30 mouse cellular contexts compared by ENCODE assay signal in genomic region chr11:101985450-101985849, GRCm38 (mm10). TPM values are rescaled to one million over a fixed set of nuclear protein-coding genes. Genes with fewer than 3 reads are reported as not detected.
DNase-seq lines count a peak whose midpoint lies in the region; ATAC-seq and TF ChIP-seq lines count a peak whose summit lies in the region.
"Not testable (repeated sequence)": the region's sequence is repeated elsewhere in the genome, so short reads cannot be mapped to it uniquely, and the experiment has no call there.
"Had no signal": no experiment of that assay in that cellular context is flagged by ENCODE, and none has a peak within 500 bp of the region (broad histone marks: within the 10 kb centered on the region; RNA-seq: fewer than 3 reads in every experiment).

No protein-coding gene starts in this region.

- TF ChIP-seq CTCF in hindbrain, postnatal 0 days (IDR thresholded peaks at IDR 0.05; ENCODE audit: low read depth); left cerebral cortex, adult 2 months (IDR thresholded peaks at IDR 0.05): not testable (repeated sequence)
- peak; percentile 7; the same call in 1 of the 2 replicates for TF ChIP-seq CTCF in lung, postnatal 0 days (IDR thresholded peaks at IDR 0.05)

- not testable (repeated sequence) for H3K36me3 ChIP-seq in forebrain, embryonic 13.5 days (ENCODE audit: poor library complexity, severe bottlenecking); heart, embryonic 15.5 days; hindbrain, postnatal 0 days (ENCODE audit: insufficient read depth, low read length); lung, postnatal 0 days (ENCODE audit: insufficient read depth, low read length); neural tube, embryonic 15.5 days

- not testable (repeated sequence) for H3K27me3 ChIP-seq in forebrain, embryonic 13.5 days; heart, embryonic 15.5 days; hindbrain, postnatal 0 days (ENCODE audit: insufficient read depth, low read length); lung, postnatal 0 days (replicated peaks; ENCODE audit: insufficient read depth, low read length); neural tube, embryonic 15.5 days (replicated peaks)

- H3K4me1 ChIP-seq in forebrain, embryonic 13.5 days, result peaks cover 27% of the 10 kb centered on the region
- H3K4me1 ChIP-seq in heart, embryonic 15.5 days (replicated peaks), result peaks cover 34% of the 10 kb centered on the region
- H3K4me1 ChIP-seq in hindbrain, postnatal 0 days (ENCODE audit: insufficient read depth, low read length), result peaks cover 17% of the 10 kb centered on the region; the same call in 1 of the 2 replicates
- not testable (repeated sequence) for H3K4me1 ChIP-seq in lung, postnatal 0 days (ENCODE audit: insufficient read depth, low read depth, low read length)
- peaks cover 30% of the 10 kb centered on the region for H3K4me1 ChIP-seq in neural tube, embryonic 15.5 days

- 68% methylated on average over 6 of the region's 6 CpGs for WGBS in forebrain, embryonic 13.5 days
- WGBS in heart, embryonic 15.5 days, result 58% methylated on average over 6 of the region's 6 CpGs
- 67% methylated on average over 6 of the region's 6 CpGs for WGBS in hindbrain, postnatal 0 days
- WGBS in lung, postnatal 0 days, result 33% methylated on average over 6 of the region's 6 CpGs
- 71% methylated on average over 6 of the region's 6 CpGs for WGBS in neural tube, embryonic 15.5 days

- peak; percentile 23 for DNase-seq in A20 (ENCODE audit: low read depth, low spot score)
- DNase-seq in hindbrain, postnatal 0 days (ENCODE audit: low spot score); left cerebral cortex, adult 2 months (ENCODE audit: extremely low spot score in 1 of 2, low spot score in 2 of 2); lung, postnatal 0 days (ENCODE audit: low spot score): not testable (repeated sequence)

- intact Hi-C loops in left cerebral cortex, adult 2 months (cut with DNase I), result loop anchor here (2.0 to 5.0 kb wide), 2 partner anchors 103 to 172 kb away; partner anchors contain the start of genes Mpp2 and Tmem101

- not testable (repeated sequence) for H3K27ac ChIP-seq in forebrain, embryonic 13.5 days; lung, postnatal 0 days (ENCODE audit: low read length); neural tube, embryonic 15.5 days (replicated peaks)
- H3K27ac ChIP-seq in heart, embryonic 15.5 days, result peak overlapping the region; percentile 93
- peak overlapping the region; percentile 92; the same call in 1 of the 2 replicates for H3K27ac ChIP-seq in hindbrain, postnatal 0 days
- H3K27ac ChIP-seq in left cerebral cortex, adult 2 months, result peak overlapping the region; percentile 96

- not testable (repeated sequence) for H3K4me3 ChIP-seq in forebrain, embryonic 13.5 days; hindbrain, postnatal 0 days (ENCODE audit: low read length); left cerebral cortex, adult 2 months; lung, postnatal 0 days (ENCODE audit: low read depth, low read length); neural tube, embryonic 15.5 days (replicated peaks)
- peak overlapping the region; percentile 61; the same call in 1 of the 2 replicates for H3K4me3 ChIP-seq in heart, embryonic 15.5 days

- peak overlapping the region; percentile 99; the same call in 1 of the 2 replicates for H3K4me2 ChIP-seq in forebrain, embryonic 13.5 days
- not testable (repeated sequence) for H3K4me2 ChIP-seq in heart, embryonic 15.5 days; lung, postnatal 0 days (replicated peaks; ENCODE audit: low read depth, low read length)
- H3K4me2 ChIP-seq in hindbrain, postnatal 0 days (ENCODE audit: low read depth, low read length), result peak overlapping the region; percentile 99; the same call in 1 of the 2 replicates
- H3K4me2 ChIP-seq in neural tube, embryonic 15.5 days, result peak overlapping the region; percentile 99

- H3K9me3 ChIP-seq in forebrain, embryonic 13.5 days (replicated peaks); heart, embryonic 15.5 days (replicated peaks); hindbrain, postnatal 0 days (ENCODE audit: low read length); lung, postnatal 0 days (ENCODE audit: low read length); neural tube, embryonic 15.5 days (replicated peaks): not testable (repeated sequence)

- not testable (repeated sequence) for ATAC-seq in forebrain, embryonic 13.5 days; heart, embryonic 15.5 days (replicated peaks; ENCODE audit: insufficient number of reproducible peaks, insufficient read depth, low FRiP score, low read depth); hindbrain, postnatal 0 days; lung, postnatal 0 days; neural tube, embryonic 15.5 days (ENCODE audit: low FRiP score)

- not testable (repeated sequence) for TF ChIP-seq EP300 in lung, postnatal 0 days (IDR thresholded peaks at IDR 0.05)

- not testable (repeated sequence) for H3K9ac ChIP-seq in forebrain, embryonic 13.5 days; heart, embryonic 15.5 days; hindbrain, postnatal 0 days (replicated peaks; ENCODE audit: low read length); lung, postnatal 0 days (replicated peaks; ENCODE audit: low read depth); neural tube, embryonic 15.5 days (replicated peaks)

RNA-seq across cellular contexts. Expression of gene Dusp3, which starts 1.4 kb away (rescaled TPM):
- polyA plus RNA-seq in forebrain, embryonic 13.5 days (2015; fragmentation: Nextera tagmentation; extraction: Ambion mirVana), result 8.5 and 8.7 TPM in 2 replicates
- 50.4 and 56.7 TPM in 2 replicates for polyA plus RNA-seq in heart, embryonic 15.5 days (2015; fragmentation: Nextera tagmentation; extraction: Ambion mirVana)
- 52.0 and 80.7 TPM in 2 replicates for total RNA-seq in hindbrain, postnatal 0 days (2014; rRNA removed)
- polyA plus RNA-seq in hindbrain, postnatal 0 days (2015; fragmentation: Nextera tagmentation; extraction: Ambion mirVana), result 44.7 and 45.2 TPM in 2 replicates
- total RNA-seq in left cerebral cortex, adult 2 months (2021), result 100 to 1,000 TPM; 206 to 220 TPM
- 78.2 and 80.0 TPM in 2 replicates for polyA plus RNA-seq in lung, postnatal 0 days (2015; fragmentation: Nextera tagmentation; extraction: Ambion mirVana)
- polyA plus RNA-seq in neural tube, embryonic 15.5 days (2015; fragmentation: Nextera tagmentation; extraction: Ambion mirVana), result 26.4 and 28.9 TPM in 2 replicates

RNA-seq across cellular contexts. Expression of gene Cfap97d1, which starts 1.4 kb away (rescaled TPM):
- not detected in 2 replicates for polyA plus RNA-seq in forebrain, embryonic 13.5 days (2015; fragmentation: Nextera tagmentation; extraction: Ambion mirVana)
- not detected in 2 replicates for polyA plus RNA-seq in heart, embryonic 15.5 days (2015; fragmentation: Nextera tagmentation; extraction: Ambion mirVana)
- not detected in 2 replicates for total RNA-seq in hindbrain, postnatal 0 days (2014; rRNA removed)
- polyA plus RNA-seq in hindbrain, postnatal 0 days (2015; fragmentation: Nextera tagmentation; extraction: Ambion mirVana), result not detected in 2 replicates
- not detected for total RNA-seq in left cerebral cortex, adult 2 months (2021)
- polyA plus RNA-seq in lung, postnatal 0 days (2015; fragmentation: Nextera tagmentation; extraction: Ambion mirVana), result 0.20 TPM in 1 of 2 replicates, not detected in the other
- not detected in 2 replicates for polyA plus RNA-seq in neural tube, embryonic 15.5 days (2015; fragmentation: Nextera tagmentation; extraction: Ambion mirVana)
- total RNA-seq: adrenal gland, adult 18-20 months; adrenal gland, postnatal 25 days; common myeloid progenitor, adult 5-6 weeks; gastrocnemius, postnatal 14 days; granulocyte monocyte progenitor cell, adult 5-6 weeks; heart, postnatal 25 days; layer of hippocampus, adult 8-10 months; layer of hippocampus, postnatal 25 days; left cerebral cortex, postnatal 4 days; megakaryocyte, adult 5-6 weeks; neutrophil, adult 5-6 weeks had no signal
- polyA plus RNA-seq: CD4-positive, CD25-positive, alpha-beta regulatory T cell, adult 4 months; embryonic facial prominence, embryonic 15.5 days; forebrain, embryonic 12.5 days; heart, embryonic 10.5 days; hindbrain, embryonic 11.5 days; intestine, postnatal 0 days; kidney, embryonic 14.5 days; liver, embryonic 15.5 days; lung, embryonic 14.5 days; midbrain, embryonic 11.5 days; stomach, embryonic 15.5 days had no signal

RNA-seq across cellular contexts. Expression of gene Sost, which starts 18.6 kb away (rescaled TPM):
- polyA plus RNA-seq in forebrain, embryonic 13.5 days (2015; fragmentation: Nextera tagmentation; extraction: Ambion mirVana), result 0.14 TPM in 1 of 2 replicates, not detected in the other
- polyA plus RNA-seq in heart, embryonic 15.5 days (2015; fragmentation: Nextera tagmentation; extraction: Ambion mirVana), result 3.9 and 4.4 TPM in 2 replicates
- total RNA-seq in hindbrain, postnatal 0 days (2014; rRNA removed), result 0.22 TPM in 1 of 2 replicates, not detected in the other
- 0.14 and 0.16 TPM in 2 replicates for polyA plus RNA-seq in hindbrain, postnatal 0 days (2015; fragmentation: Nextera tagmentation; extraction: Ambion mirVana)
- not detected for total RNA-seq in left cerebral cortex, adult 2 months (2021)
- 0.06 TPM in 1 of 2 replicates, not detected in the other for polyA plus RNA-seq in lung, postnatal 0 days (2015; fragmentation: Nextera tagmentation; extraction: Ambion mirVana)
- 0.23 TPM in 1 of 2 replicates, not detected in the other for polyA plus RNA-seq in neural tube, embryonic 15.5 days (2015; fragmentation: Nextera tagmentation; extraction: Ambion mirVana)
- total RNA-seq: adrenal gland, adult 18-20 months; adrenal gland, postnatal 25 days; common myeloid progenitor, adult 5-6 weeks; gastrocnemius, postnatal 14 days; granulocyte monocyte progenitor cell, adult 5-6 weeks; layer of hippocampus, postnatal 25 days; left cerebral cortex, postnatal 4 days; megakaryocyte, adult 5-6 weeks; monocyte, adult 5-6 weeks; neutrophil, adult 5-6 weeks had no signal
- polyA plus RNA-seq: CD4-positive, CD25-positive, alpha-beta regulatory T cell, adult 4 months; intestine, postnatal 0 days; lung, embryonic 14.5 days; midbrain, embryonic 11.5 days had no signal

RNA-seq across cellular contexts. Expression of gene Mpp3, which starts 42.8 kb away (rescaled TPM):
- 40.8 and 41.0 TPM in 2 replicates for polyA plus RNA-seq in forebrain, embryonic 13.5 days (2015; fragmentation: Nextera tagmentation; extraction: Ambion mirVana)
- polyA plus RNA-seq in heart, embryonic 15.5 days (2015; fragmentation: Nextera tagmentation; extraction: Ambion mirVana), result 2.9 and 3.6 TPM in 2 replicates
- 73.5 and 81.3 TPM in 2 replicates for total RNA-seq in hindbrain, postnatal 0 days (2014; rRNA removed)
- 53.8 and 54.1 TPM in 2 replicates for polyA plus RNA-seq in hindbrain, postnatal 0 days (2015; fragmentation: Nextera tagmentation; extraction: Ambion mirVana)
- total RNA-seq in left cerebral cortex, adult 2 months (2021), result 10 to 100 TPM; 94.6 to 98.8 TPM
- 0.84 and 2.2 TPM in 2 replicates for polyA plus RNA-seq in lung, postnatal 0 days (2015; fragmentation: Nextera tagmentation; extraction: Ambion mirVana)
- polyA plus RNA-seq in neural tube, embryonic 15.5 days (2015; fragmentation: Nextera tagmentation; extraction: Ambion mirVana), result 49.6 and 56.6 TPM in 2 replicates
- total RNA-seq: common myeloid progenitor, adult 5-6 weeks; granulocyte monocyte progenitor cell, adult 5-6 weeks; megakaryocyte, adult 5-6 weeks; monocyte, adult 5-6 weeks; neutrophil, adult 5-6 weeks had no signal

RNA-seq across cellular contexts. Expression of gene Cd300lg, which starts 55.9 kb away (rescaled TPM):
- 0.27 and 0.31 TPM in 2 replicates for polyA plus RNA-seq in forebrain, embryonic 13.5 days (2015; fragmentation: Nextera tagmentation; extraction: Ambion mirVana)
- 7.2 and 8.4 TPM in 2 replicates for polyA plus RNA-seq in heart, embryonic 15.5 days (2015; fragmentation: Nextera tagmentation; extraction: Ambion mirVana)
- 0.05 and 0.29 TPM in 2 replicates for total RNA-seq in hindbrain, postnatal 0 days (2014; rRNA removed)
- polyA plus RNA-seq in hindbrain, postnatal 0 days (2015; fragmentation: Nextera tagmentation; extraction: Ambion mirVana), result 0.19 and 0.40 TPM in 2 replicates
- not detected for total RNA-seq in left cerebral cortex, adult 2 months (2021)
- 2.1 and 2.4 TPM in 2 replicates for polyA plus RNA-seq in lung, postnatal 0 days (2015; fragmentation: Nextera tagmentation; extraction: Ambion mirVana)
- 0.64 and 0.88 TPM in 2 replicates for polyA plus RNA-seq in neural tube, embryonic 15.5 days (2015; fragmentation: Nextera tagmentation; extraction: Ambion mirVana)
- total RNA-seq: layer of hippocampus, adult 8-10 months; layer of hippocampus, postnatal 25 days; left cerebral cortex, postnatal 4 days had no signal
- polyA plus RNA-seq: CD4-positive, CD25-positive, alpha-beta regulatory T cell, adult 4 months had no signal
